Mouse (Mus musculus): ENCODE measurements around the gene 1700001O22Rik. TPM values are rescaled to one million over a fixed set of nuclear protein-coding genes. Genes with fewer than 3 reads are reported as not detected.

1700001O22Rik gene
- polyA plus RNA-seq, 1 experiment from 2014 or later = 1.8 TPM

Other genes starting within 250 kb of the 1700001O22Rik start
- 0.51 and 0.94 TPM in 2 replicates for gene Cstad, start 208.6 kb downstream of the 1700001O22Rik start, polyA plus RNA-seq (2015; fragmentation: Nextera tagmentation; extraction: Ambion mirVana)
- gene Ntmt1, start 4.2 kb upstream of the 1700001O22Rik start, polyA plus RNA-seq (2015; fragmentation: Nextera tagmentation; extraction: Ambion mirVana) = 99.8 and 110 TPM in 2 replicates
- gene Asb6, start 26.7 kb upstream of the 1700001O22Rik start, polyA plus RNA-seq (2015; fragmentation: Nextera tagmentation; extraction: Ambion mirVana) = 43.3 and 44.5 TPM in 2 replicates
- gene Prrx2, start 31.3 kb upstream of the 1700001O22Rik start, polyA plus RNA-seq (2015; fragmentation: Nextera tagmentation; extraction: Ambion mirVana) = 1.9 and 2.4 TPM in 2 replicates
- 5.4 and 5.6 TPM in 2 replicates for gene Ptges, start 126.2 kb upstream of the 1700001O22Rik start, polyA plus RNA-seq (2015; fragmentation: Nextera tagmentation; extraction: Ambion mirVana)
- 18.8 and 19.6 TPM in 2 replicates for gene Tor1b, start 149.3 kb upstream of the 1700001O22Rik start, polyA plus RNA-seq (2015; fragmentation: Nextera tagmentation; extraction: Ambion mirVana)
- 90.0 and 91.0 TPM in 2 replicates for gene Tor1a, start 164.3 kb upstream of the 1700001O22Rik start, polyA plus RNA-seq (2015; fragmentation: Nextera tagmentation; extraction: Ambion mirVana)
- 89.9 and 93.8 TPM in 2 replicates for gene BC005624, start 178.5 kb upstream of the 1700001O22Rik start, polyA plus RNA-seq (2015; fragmentation: Nextera tagmentation; extraction: Ambion mirVana)
- gene Usp20, start 178.6 kb upstream of the 1700001O22Rik start, polyA plus RNA-seq (2015; fragmentation: Nextera tagmentation; extraction: Ambion mirVana) = 43.2 and 50.5 TPM in 2 replicates